Mouse (Mus musculus) thymus, adult 2 months (tissue): Measurements from ENCODE around the gene Olfr1110.
"Not testable (repeated sequence)": the region's sequence is repeated elsewhere in the genome, so short reads cannot be mapped to it uniquely, and the experiment has no call there.

Experiments
- CTCF ChIP-seq: fragments of 200-500 bp; IDR thresholded peaks from 2 replicates; pipeline ENCODE4 v1.5.1; 2012; ENCODE audit warnings: mild to moderate bottlenecking, control low read depth, low read length, moderate library complexity, borderline replicate concordance; ENCODE audit not compliant: control insufficient read depth, poor library complexity, insufficient read depth; ENCODE audit errors: extremely low read depth
- POLR2A ChIP-seq: fragments of 200-500 bp; IDR thresholded peaks from 2 replicates; pipeline ENCODE4 v1.6.1; 2012; ENCODE audit warnings: mild to moderate bottlenecking, low read length, control low read depth, moderate library complexity; ENCODE audit not compliant: control insufficient read depth, poor library complexity, insufficient read depth; ENCODE audit errors: extremely low read depth

DNA sequence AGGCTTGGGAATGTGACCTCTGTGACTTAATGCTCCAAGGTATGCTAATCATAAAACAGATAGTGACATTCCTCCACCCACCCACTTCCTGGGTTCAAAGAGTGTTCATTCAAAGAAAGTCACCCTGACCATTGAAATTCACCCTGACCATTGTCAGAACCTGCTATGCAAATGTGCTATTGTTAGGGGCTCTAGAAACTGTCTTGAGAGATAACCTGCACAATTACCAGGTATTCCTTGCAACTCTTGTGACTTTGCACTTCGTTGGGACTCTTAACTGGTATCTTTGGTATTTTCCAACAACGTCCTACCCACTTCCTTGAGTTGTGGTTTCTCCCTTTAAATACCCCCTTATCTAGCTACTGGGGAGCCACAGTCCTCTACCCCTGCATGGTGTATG, 27.6 kb upstream of the Olfr1110 start:
- not testable (repeated sequence) for TF ChIP-seq POLR2A, CTCF
